Mouse (Mus musculus): ENCODE results near the gene Cyp2d11. TPM values are rescaled to one million over a fixed set of nuclear protein-coding genes. Genes with fewer than 3 reads are reported as not detected.

Gene Cyp2d11
- polyA plus RNA-seq, 1 experiment from 2014 or later, result not detected

Small RNA genes lying within 50 kb of the gene (microRNA-seq; reads per million reads assigned to microRNA genes)
- gene Gm25990 (not detected), gene Gm27331 (not detected), gene Mir7684 (not detected)

Other genes with a start within 250 kb of the Cyp2d11 start
- gene Srebf2, start 246.8 kb downstream of the Cyp2d11 start, polyA plus RNA-seq (2015; fragmentation: Nextera tagmentation; extraction: Ambion mirVana), result 155 and 165 TPM in 2 replicates
- 0.25 and 0.40 TPM in 2 replicates for gene Shisa8, start 181.2 kb downstream of the Cyp2d11 start, polyA plus RNA-seq (2015; fragmentation: Nextera tagmentation; extraction: Ambion mirVana)
- gene Tnfrsf13c, start 169.7 kb downstream of the Cyp2d11 start, polyA plus RNA-seq (2015; fragmentation: Nextera tagmentation; extraction: Ambion mirVana), result 0.19 and 0.29 TPM in 2 replicates
- 48.5 and 49.5 TPM in 2 replicates for gene Cenpm, start 149.3 kb downstream of the Cyp2d11 start, polyA plus RNA-seq (2015; fragmentation: Nextera tagmentation; extraction: Ambion mirVana)
- gene 1500009C09Rik, start 141.6 kb downstream of the Cyp2d11 start, polyA plus RNA-seq (2015; fragmentation: Nextera tagmentation; extraction: Ambion mirVana), result not detected in 2 replicates
- gene Sept3, start 119.1 kb downstream of the Cyp2d11 start, polyA plus RNA-seq (2015; fragmentation: Nextera tagmentation; extraction: Ambion mirVana), result 5.5 and 8.4 TPM in 2 replicates
- gene Wbp2nl, start 95.1 kb downstream of the Cyp2d11 start, polyA plus RNA-seq (2015; fragmentation: Nextera tagmentation; extraction: Ambion mirVana), result 0.10 and 0.12 TPM in 2 replicates
- 56.6 and 62.5 TPM in 2 replicates for gene Naga, start 55.1 kb downstream of the Cyp2d11 start, polyA plus RNA-seq (2015; fragmentation: Nextera tagmentation; extraction: Ambion mirVana)
- 22.9 and 25.0 TPM in 2 replicates for gene Pheta2, start 55.1 kb downstream of the Cyp2d11 start, polyA plus RNA-seq (2015; fragmentation: Nextera tagmentation; extraction: Ambion mirVana)
- 262 and 273 TPM in 2 replicates for gene Smdt1, start 55.1 kb downstream of the Cyp2d11 start, polyA plus RNA-seq (2015; fragmentation: Nextera tagmentation; extraction: Ambion mirVana)
- gene Ndufa6, start 39.7 kb downstream of the Cyp2d11 start, polyA plus RNA-seq (2015; fragmentation: Nextera tagmentation; extraction: Ambion mirVana), result 261 and 281 TPM in 2 replicates
- gene Cyp2d22, start 13.8 kb downstream of the Cyp2d11 start, polyA plus RNA-seq (2015; fragmentation: Nextera tagmentation; extraction: Ambion mirVana), result 6.0 and 7.4 TPM in 2 replicates
- not detected in 2 replicates for gene Cyp2d10, start 13.2 kb upstream of the Cyp2d11 start, polyA plus RNA-seq (2015; fragmentation: Nextera tagmentation; extraction: Ambion mirVana)
- 0.23 TPM in 1 of 2 replicates, not detected in the other for gene Cyp2d9, start 39.4 kb upstream of the Cyp2d11 start, polyA plus RNA-seq (2015; fragmentation: Nextera tagmentation; extraction: Ambion mirVana)
- gene Cyp2d12, start 161.1 kb upstream of the Cyp2d11 start, polyA plus RNA-seq (2015; fragmentation: Nextera tagmentation; extraction: Ambion mirVana), result not detected in 2 replicates
- gene Cyp2d34, start 226.9 kb upstream of the Cyp2d11 start, polyA plus RNA-seq (2015; fragmentation: Nextera tagmentation; extraction: Ambion mirVana), result not detected in 2 replicates